Mouse (Mus musculus) liver, embryonic 14.5 days (tissue): ENCODE measurements around the gene C730034F03Rik. TPM values are rescaled to one million over a fixed set of nuclear protein-coding genes. Genes with fewer than 3 reads are reported as not detected.

Experiments
- ATAC-seq: fragments of 200-750 bp; cut with Nextera tagmentation; 2 replicates; pipeline ENCODE4 v1.8.0; 2017; ENCODE audit warnings: moderate number of reproducible peaks, mild to moderate bottlenecking, moderate library complexity; ENCODE audit not compliant: insufficient read depth
- DNase-seq, 3 experiments: peaks; one replicate each; pipeline ENCODE4 v3.0.0-alpha.2; 2012 to 2013; ENCODE audit warnings: low read depth in 3 of 3, low spot score in 3 of 3
- H3K27ac ChIP-seq: fragments of 300-500 bp; sonication (generic); 2 replicates; pipeline ENCODE4 v1.5.1; 2014; ENCODE audit warnings: moderate library complexity, mild to moderate bottlenecking, control low read depth, inconsistent platforms
- H3K27me3 ChIP-seq: fragments of 300-500 bp; sonication (generic); 2 replicates; pipeline ENCODE4 v1.6.1; 2014; ENCODE audit warnings: mild to moderate bottlenecking, low read length, moderate library complexity; ENCODE audit not compliant: control insufficient read depth, insufficient read depth
- H3K36me3 ChIP-seq: fragments of 300-500 bp; sonication (generic); replicated peaks from 2 replicates; pipeline ENCODE4 v1.6.1; 2014; ENCODE audit warnings: low read depth; ENCODE audit not compliant: control insufficient read depth, insufficient read depth
- H3K4me1 ChIP-seq, 2 experiments: fragments of 200-500 bp in 1 of 2; fragments of 300-500 bp in 1 of 2; sonication (generic) in 1 of 2; replicated peaks; 2 replicates each; pipeline ENCODE4 v1.6.1; 2012 to 2014; ENCODE audit warnings: antibody characterized with exemption in 1 of 2, inconsistent platforms in 1 of 2, low read length in 1 of 2; ENCODE audit not compliant: control insufficient read depth in 2 of 2, insufficient read depth in 2 of 2
- H3K4me2 ChIP-seq: fragments of 300-500 bp; sonication (generic); 2 replicates; pipeline ENCODE4 v1.6.1; 2014; ENCODE audit warnings: low read depth, mild to moderate bottlenecking, control low read depth, moderate library complexity
- H3K4me3 ChIP-seq, 2 experiments: fragments of 200-500 bp in 1 of 2; fragments of 300-500 bp in 1 of 2; sonication (generic) in 1 of 2; 2 replicates each; pipeline ENCODE4 v1.5.1; 2012 to 2014; ENCODE audit warnings: low read depth in 2 of 2, low read length in 2 of 2, mild to moderate bottlenecking in 2 of 2, control low read depth in 1 of 2, inconsistent platforms in 1 of 2, moderate library complexity in 1 of 2; ENCODE audit not compliant: insufficient read depth in 1 of 2
- H3K9ac ChIP-seq: fragments of 300-500 bp; sonication (generic); replicated peaks from 2 replicates; pipeline ENCODE4 v1.6.1; 2014; ENCODE audit warnings: mild to moderate bottlenecking, control low read depth, moderate library complexity
- H3K9me3 ChIP-seq: fragments of 300-500 bp; sonication (generic); 2 replicates; pipeline ENCODE4 v1.6.1; 2016; ENCODE audit warnings: low read length, mixed read lengths; ENCODE audit not compliant: control insufficient read depth
- CTCF ChIP-seq: IDR thresholded peaks from 2 replicates; pipeline ENCODE4 v1.5.1; 2016; ENCODE audit warnings: antibody characterized with exemption, low read depth, control low read depth
- EP300 ChIP-seq: IDR thresholded peaks from 2 replicates; pipeline ENCODE4 v1.6.1; 2016; ENCODE audit warnings: antibody characterized with exemption, low read depth
- WGBS: fragments of 180-500 bp; shearing (Covaris S2); extraction: QIAGEN DNeasy Blood & Tissue Kit; methylation state at CpG from one replicate; pipeline ENCODE4 v1.1.7; 2014; ENCODE audit not compliant: insufficient replicate concordance; 5-methylcytosine and 5-hydroxymethylcytosine counted together
- polyA plus RNA-seq, 2 experiments: library from polyadenylated mRNA; depleted of rRNA in 1 of 2; stranded (reverse) in 1 of 2; unstranded in 1 of 2; fragments of >200 nt; fragmentation: Nextera tagmentation in 1 of 2; extraction: Ambion mirVana in 1 of 2; gene quantifications; 2 replicates each; pipeline versions ENCODE4 v1.2.1 to v1.2.3; 2012 to 2014

The C730034F03Rik gene
- polyA plus RNA-seq, 2 experiments = 0.69 to 0.89 TPM

DNA sequence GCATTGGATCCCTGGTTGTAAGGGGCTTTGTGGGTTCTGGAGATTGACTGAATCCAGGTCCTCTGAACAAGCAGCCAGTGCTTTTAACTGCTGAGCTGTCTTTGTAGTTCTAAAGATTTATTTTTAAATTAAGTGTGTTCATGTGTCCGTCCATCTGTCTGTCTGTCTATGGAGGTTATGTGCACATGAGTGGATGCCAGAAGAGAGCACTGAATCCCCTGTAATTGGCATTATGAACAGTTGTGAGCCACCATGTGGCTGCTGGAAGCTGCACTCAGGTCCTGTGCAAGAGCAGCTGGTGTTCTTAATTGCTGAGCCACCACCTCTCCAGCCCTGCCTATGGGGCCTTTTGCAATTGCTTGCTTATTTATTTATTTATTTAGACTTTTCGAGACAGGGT, 31.2 kb upstream of the C730034F03Rik start:
- DNase-seq (no peak), ATAC-seq (no peak)
- Histone ChIP-seq H3K4me1 (peaks cover 0 to 5% of the 10 kb centered on the region in 2 experiments; a peak in 1 of 4 replicates), H3K36me3 (no peaks in the 10 kb centered on the region), H3K4me3 (no peak overlapping the region), H3K27ac (no peak overlapping the region), H3K9me3 (no peaks in the 10 kb centered on the region), H3K27me3 (no peaks in the 10 kb centered on the region), H3K4me2 (no peak overlapping the region), H3K9ac (no peak overlapping the region)
- WGBS = 78% methylated on average over 2 of the region's 2 CpGs
- no peak for TF ChIP-seq CTCF
- TF ChIP-seq EP300 = no peak

DNA sequence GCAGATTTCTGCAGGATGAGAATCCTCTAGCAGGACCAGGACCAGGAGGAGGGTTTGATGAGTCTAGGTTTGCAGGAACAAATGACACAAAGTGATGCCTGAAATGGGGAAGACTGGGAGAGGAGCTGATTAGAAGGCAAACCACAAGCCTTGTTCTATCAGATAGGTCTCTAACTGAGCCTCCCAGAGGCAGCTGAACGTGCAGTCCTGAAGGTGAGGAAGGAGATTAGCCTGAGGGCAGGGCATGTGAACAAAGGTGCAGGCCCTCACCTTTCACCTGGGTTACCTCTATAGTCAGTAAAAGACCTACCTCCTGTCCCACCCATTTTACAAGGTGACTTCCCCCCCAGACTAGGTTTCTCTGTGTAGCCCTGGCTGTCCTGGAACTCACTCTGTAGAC, 29.7 kb upstream of the C730034F03Rik start:
- Histone ChIP-seq H3K27ac (no peak overlapping the region), H3K4me3 (no peak overlapping the region), H3K4me1 (peaks cover 0 to 5% of the 10 kb centered on the region in 2 experiments; a peak in 1 of 4 replicates), H3K4me2 (no peak overlapping the region), H3K27me3 (no peaks in the 10 kb centered on the region), H3K9me3 (no peaks in the 10 kb centered on the region), H3K36me3 (no peaks in the 10 kb centered on the region), H3K9ac (no peak overlapping the region)
- DNase-seq (no peak), ATAC-seq (no peak)
- WGBS = 0% methylated on average over 1 of the region's 1 CpGs
- TF ChIP-seq CTCF = no peak
- no peak for TF ChIP-seq EP300

DNA sequence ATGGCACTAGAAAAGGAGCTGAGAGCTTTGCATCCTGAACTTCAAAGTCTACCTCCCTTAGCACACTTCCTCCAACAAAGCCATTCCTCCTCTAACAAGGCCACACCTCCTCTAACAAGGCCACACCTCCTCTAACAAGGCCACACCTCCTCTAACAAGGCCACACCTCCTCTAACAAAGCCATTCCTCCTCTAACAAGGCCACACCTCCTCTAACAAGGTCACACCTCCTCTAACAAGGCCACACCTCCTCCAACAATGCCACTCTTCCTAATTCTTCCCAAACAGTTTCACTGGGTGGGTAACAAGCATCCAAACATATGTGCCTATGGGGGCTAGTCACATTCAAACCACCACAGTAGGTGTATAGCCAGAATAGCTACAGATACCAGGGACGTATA, 26.9 kb upstream of the C730034F03Rik start:
- Histone ChIP-seq H3K36me3 (no peaks in the 10 kb centered on the region), H3K27me3 (no peaks in the 10 kb centered on the region), H3K9me3 (no peaks in the 10 kb centered on the region), H3K9ac (no peak overlapping the region), H3K4me2 (no peak overlapping the region), H3K4me3 (no peak overlapping the region), H3K27ac (no peak overlapping the region), H3K4me1 (peaks cover 0 to 2% of the 10 kb centered on the region in 2 experiments; a peak in 1 of 4 replicates)
- WGBS = 77% methylated on average over 1 of the region's 1 CpGs
- DNase-seq (no peak), ATAC-seq (no peak)
- TF ChIP-seq EP300 (no peak), CTCF (no peak)

GRCm38 (mm10) chr15:89404831-89405623, 24.4 kb upstream of the C730034F03Rik start:
- TF ChIP-seq CTCF (no peak), EP300 (no peak)
- DNase-seq (no peak), ATAC-seq (no peak)
- H3K4me3 ChIP-seq = no peak overlapping the region
- no peaks in the 10 kb centered on the region for H3K36me3 ChIP-seq
- no peaks in the 10 kb centered on the region for H3K27me3 ChIP-seq
- H3K9ac ChIP-seq = no peak overlapping the region
- H3K9me3 ChIP-seq = no peaks in the 10 kb centered on the region
- 0 out of 4 replicates have a peak, but pooled peaks cover 0 to 2% of the 10 kb centered on the region in 2 experiments for H3K4me1 ChIP-seq
- H3K27ac ChIP-seq = no peak overlapping the region
- 60% methylated on average over 10 of the region's 10 CpGs for WGBS
- no peak overlapping the region for H3K4me2 ChIP-seq

- no peaks in the 10 kb centered on the region for H3K4me1 ChIP-seq
- no peak overlapping the region for H3K4me3 ChIP-seq
- no peak overlapping the region for H3K9ac ChIP-seq
- TF ChIP-seq CTCF (no peak), EP300 (no peak)
- no peaks in the 10 kb centered on the region for H3K36me3 ChIP-seq
- DNase-seq (no peak), ATAC-seq (no peak)
- H3K9me3 ChIP-seq = no peaks in the 10 kb centered on the region
- H3K27me3 ChIP-seq = no peaks in the 10 kb centered on the region
- no peak overlapping the region for H3K4me2 ChIP-seq
- H3K27ac ChIP-seq = no peak overlapping the region
These were observed 22.7 kb upstream of the C730034F03Rik start for GRCm38 (mm10) chr15:89406691-89407090.
